Mouse (Mus musculus) neural tube, embryonic 10.5 days (tissue): ENCODE data around the gene Abcb7.
A peak's percentile ranks its signal among the peaks of the same experiment; 100 is the strongest.
"Not testable (repeated sequence)": the region's sequence is repeated elsewhere in the genome, so short reads cannot be mapped to it uniquely, and the experiment has no call there.

Source experiments
- DNase-seq: peaks from one replicate; pipeline ENCODE4 v3.0.0-alpha.2; 2017; ENCODE audit warnings: low spot score; ENCODE audit errors: extremely low spot score

The Abcb7 gene

DNA sequence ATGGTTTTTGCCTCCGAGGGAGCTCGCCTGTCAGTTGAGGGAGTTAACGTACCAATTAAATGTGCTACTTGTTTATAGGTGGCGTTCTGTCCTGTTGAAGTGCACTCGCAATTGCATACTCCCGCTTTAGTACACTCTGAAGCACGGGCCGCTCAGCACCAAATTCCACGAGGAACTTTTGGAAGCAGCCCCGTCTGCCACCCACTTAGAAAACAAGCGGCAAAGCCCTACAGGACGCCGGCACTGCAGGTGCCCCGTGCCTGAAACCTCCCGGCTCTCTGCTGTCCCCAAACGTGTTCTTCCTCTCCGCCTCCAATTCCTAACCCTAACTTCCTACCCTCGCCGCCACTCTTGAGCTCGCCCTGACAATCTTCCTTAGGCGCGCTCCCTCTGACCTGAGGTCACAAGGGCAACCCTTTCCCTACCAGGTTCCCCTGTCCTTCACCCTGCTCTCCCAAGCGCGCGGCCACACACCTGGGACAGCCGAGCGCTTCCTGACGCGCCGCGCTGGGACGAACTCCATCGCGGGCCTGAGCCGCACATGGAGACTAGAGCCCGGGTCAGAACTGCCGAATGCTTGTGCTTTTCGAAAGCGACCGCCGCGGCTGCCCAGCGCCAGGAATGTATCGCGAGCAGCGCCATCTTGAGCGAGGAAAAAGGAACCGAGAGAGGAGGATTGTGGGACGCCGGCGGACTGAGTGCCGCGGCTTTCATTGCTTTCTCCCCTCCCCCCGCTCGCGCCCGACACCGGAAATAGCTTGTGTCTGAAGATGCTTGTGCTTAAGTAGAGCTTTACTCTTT lies at the start of gene Abcb7:
Gene Abcb7, minus strand, starts transcription at position 674 of the 801 bp plus-strand sequence.
- DNase-seq = peak; percentile 74

DNA sequence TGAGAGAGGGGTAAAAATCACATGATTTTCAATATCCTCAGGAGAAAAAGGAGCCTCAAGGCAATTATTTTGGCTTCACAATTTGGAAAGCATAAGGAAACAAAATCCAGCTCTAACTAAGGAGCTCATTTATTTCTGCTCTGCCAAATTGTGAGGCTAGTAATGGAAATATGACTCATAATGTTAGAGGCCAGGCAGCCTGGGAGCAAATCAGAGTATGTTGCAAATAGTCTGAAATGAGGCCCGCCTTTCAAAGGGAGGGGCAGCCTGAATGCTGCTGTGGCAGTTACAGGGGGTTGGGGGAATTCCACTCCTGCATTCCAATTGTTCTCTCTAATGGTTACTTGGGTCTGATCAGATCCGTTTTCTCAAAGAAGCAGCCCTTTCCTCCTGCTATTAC lies 48.1 kb upstream of the Abcb7 start:
- no peak for DNase-seq

DNA sequence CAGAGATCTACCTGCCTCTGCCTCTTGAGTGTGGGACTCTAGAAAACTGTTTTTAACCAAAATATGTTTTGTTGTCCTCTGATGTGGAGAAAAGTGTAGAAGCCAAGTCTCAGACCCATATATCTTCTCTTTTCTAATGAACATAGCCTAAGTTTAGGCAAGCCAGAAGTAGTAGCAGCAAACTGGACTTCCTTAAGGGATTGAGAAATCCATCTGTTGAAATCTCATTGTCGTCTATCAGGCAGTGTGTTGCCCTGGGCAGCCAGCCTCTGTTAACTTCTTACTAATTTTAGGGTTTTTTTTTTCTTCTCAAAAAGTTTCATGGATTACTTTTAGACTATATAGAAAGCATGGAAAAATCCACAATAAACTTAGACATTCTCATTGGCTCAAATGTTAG lies 38.8 kb upstream of the Abcb7 start:
- DNase-seq = no peak

DNA sequence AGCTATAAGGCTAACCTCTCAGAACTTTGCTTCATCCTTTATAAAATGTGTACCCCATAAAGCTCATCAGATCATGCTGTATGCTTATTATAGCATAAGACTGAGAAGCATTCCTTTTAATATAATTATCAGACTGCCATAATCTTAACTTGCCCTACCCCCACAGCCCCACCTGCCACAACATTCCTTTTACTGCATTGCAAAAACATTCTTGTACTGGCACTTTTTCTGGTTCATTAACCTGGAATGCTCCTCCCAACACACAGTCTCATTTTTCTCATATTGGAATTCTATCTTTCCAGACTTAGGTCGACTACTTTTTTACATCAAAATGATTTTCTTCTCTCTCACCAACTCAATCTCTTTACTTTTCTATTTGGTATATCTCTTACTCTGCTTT lies 19.8 kb upstream of the Abcb7 start:
- DNase-seq = no peak

DNA sequence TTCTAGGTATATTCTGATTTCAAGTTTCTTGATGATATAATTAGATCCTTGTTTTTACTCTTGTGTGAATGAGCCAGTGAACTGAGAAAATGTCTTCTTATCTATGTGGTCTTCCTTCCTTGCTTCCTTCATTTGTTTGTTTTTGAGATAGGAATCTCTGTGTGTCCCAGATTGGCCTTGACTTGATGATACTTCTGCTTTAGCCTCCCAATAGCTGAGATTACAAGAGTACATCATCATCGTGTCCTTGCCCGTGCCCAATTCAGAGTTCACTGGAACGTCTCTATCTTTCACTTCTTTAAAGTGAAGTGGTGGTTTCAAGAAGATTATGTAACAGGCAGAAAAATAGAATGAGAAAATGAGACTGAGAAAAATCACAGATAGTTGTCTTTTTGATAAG lies 14.5 kb upstream of the Abcb7 start:
- DNase-seq = no peak

DNA sequence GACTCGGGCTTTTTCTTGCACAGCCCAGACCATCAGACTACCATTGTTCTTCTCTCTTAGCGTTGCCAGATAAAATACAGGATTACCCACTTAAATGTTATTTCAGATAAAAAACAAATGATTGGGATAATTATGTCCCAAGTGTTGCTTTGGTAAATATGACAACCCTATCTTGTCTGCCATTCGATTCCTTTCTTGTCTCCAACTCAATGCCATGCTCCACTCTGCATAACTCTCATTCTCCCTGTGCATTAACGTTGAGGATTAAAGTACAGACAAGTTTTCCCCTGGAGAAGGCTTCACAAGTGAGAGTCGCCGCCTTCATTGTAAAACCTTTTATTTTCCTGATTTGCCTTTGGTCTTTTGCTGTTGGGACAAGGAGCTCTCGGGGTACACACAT lies 339 bp upstream of the Abcb7 start:
- no peak for DNase-seq

DNA sequence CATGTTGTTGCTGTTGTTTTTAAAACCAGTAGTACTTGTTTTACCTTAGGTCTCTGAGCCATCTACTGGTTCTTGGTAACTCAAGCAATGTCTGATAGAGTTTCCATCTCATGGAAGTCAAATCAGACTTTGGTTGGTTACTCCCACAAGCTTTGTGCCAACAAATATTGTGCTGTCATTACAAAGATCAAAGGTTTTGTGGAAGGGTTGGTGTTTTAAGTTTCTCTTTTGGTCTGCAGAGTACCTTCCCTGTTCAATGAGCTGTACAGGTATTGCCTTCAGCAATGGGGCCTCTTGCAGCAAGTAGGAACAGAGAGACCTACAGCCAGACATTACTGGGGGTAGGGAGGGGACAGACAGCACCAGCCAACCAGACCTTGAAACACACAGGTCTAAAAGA lies 5.5 kb downstream of the Abcb7 start:
- DNase-seq = no peak

DNA sequence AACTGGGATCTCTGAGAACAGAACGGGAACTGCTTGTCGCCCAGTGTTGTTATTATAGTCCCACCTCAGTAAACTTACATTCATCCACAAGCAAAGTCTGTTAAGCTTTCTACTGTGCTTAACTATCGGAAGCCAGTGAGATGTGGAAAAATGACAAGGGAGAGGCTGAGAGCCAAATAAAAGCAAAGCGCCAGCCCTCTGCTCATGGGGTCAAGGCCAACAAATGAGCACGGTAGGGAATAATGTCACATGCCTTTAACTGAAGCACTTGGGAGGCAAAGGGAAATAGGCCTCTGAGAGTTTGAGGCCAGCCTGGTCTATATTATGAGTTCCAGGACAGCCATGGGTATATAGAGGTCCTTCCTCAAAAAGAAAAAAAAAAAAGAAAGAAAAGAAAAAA lies 11.2 kb downstream of the Abcb7 start:
- DNase-seq = no peak

DNA sequence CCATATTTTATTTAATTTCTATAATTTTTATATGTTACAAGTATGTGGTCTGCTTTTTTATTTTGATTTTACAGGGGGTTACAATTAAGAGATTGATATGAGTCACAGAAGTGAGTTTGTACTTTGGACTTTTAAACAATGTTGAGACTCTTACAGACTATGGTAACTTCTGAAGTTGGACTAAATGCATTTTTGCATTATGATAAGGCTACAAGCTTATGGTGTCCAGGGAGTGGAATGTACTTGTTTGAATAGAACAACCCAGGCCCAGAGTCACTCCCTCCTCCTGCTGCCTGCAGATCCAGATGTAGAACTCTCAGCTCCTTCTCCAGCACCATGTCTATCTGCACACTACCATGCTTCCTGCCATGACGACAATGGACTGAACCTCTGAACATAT lies 12.5 kb downstream of the Abcb7 start:
- no peak for DNase-seq

DNA sequence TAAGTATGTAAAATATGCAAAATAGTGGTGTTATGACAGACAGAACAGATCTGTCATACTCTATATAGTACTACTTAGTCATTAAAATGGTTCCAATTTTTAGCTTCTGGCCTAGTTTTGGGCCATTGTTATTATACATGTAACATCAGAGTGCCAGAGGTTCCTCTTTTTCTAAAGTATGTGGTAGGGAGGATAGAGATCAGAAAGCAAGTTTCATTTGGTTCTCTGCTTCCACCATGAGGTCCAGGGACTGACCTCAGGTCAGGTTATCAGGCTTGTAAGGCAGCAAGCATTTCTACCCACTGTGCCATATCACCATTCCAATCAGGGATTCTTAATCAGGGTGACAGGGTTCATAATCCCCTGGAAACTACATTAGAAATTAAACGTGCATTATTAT lies 16.1 kb downstream of the Abcb7 start:
- DNase-seq = no peak

DNA sequence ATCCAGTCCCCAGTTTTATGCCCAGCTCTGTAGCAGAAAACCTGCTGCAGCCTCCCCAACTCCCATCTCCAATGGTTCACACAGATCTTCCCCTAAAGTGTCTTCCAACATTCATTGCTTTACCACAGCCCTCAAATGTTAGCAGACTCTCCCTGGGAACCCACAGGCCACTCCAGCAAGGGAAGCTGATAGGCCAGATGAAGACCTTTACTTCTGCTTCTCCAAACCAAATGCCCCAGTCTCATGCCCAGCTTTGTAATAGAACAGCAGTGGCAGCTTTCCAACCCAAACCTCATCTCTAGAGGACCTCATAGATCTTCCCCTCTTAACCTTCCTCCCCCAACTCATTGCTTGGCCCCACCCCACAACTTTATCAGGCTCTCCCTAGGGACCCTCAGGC lies 54.0 kb downstream of the Abcb7 start:
- no peak for DNase-seq

DNA sequence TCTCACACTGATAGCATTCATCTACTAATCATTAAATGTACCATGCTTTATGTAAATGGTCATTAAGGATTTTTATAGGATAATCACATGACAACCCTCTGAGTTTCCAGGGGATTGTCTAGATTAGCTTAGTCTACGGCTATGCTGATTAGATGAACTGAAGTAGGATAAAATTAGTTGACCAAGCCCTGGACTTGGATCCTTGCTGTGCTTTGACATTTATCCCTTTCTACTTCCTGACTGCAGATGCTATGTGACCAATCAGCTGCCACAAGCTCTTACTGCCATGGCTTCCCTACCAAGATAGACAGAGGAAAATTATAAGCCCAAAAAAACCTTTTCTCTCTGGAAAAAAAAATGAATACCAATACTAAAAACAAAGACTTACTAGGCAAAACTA lies 57.8 kb downstream of the Abcb7 start:
- no peak for DNase-seq

DNA sequence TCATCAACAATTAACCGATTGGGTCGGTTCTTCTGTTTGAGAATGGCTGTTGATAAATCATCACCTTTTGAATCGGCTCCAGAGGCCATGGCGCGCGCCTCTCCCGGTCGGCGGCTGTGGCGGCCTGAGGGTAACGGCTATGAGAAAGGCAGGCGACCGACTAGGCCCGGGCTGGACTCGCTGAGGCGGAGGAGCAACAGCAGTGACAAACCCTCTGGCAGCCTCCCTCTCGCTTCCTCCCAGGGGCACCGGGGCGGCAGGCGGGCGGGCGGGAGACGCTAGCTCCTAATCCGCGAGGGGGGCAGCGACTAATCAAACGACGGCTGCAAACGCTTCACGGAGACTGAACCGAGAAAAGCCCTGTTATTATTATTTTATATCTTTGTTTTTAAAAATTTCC lies 65.5 kb downstream of the Abcb7 start:
- not testable (repeated sequence) for DNase-seq

DNA sequence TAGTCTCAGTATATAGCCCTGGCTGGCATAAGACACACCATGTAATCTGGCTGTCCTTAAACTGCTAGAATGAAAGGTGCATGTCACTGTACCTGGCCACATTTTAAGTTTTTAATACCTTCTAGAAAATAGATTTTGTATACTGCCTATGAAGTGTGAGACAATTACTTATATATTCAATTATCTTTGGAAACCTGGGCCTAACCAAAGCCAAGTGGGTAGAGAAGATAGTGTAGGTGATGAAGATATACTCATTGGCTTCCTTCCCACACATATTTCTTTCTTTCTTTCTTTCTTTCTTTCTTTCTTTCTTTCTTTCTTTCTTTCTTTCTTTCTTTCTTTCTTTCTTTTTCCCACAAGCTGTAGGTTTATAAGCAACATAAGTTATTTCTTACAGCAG lies 121.9 kb downstream of the Abcb7 start:
- no peak for DNase-seq

DNA sequence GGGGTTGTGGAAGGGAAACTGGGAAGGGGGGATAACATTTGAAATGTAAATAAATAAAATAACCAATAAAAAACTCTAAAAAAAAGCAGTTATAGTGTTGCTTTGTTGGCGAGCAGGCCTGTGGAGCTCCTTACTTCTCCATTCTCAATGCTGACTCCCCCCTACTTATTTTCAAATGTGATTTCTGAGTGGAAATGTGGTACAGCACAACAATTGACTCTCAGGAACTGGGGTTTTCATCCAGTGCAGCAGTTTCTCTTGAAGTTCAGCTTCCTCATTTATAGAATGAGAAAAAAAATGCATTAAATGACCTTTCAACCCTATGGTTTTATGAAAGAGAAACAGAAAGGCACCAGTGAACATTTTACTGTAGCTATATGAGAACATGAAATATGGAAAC lies 133.8 kb downstream of the Abcb7 start:
- no peak for DNase-seq

DNA sequence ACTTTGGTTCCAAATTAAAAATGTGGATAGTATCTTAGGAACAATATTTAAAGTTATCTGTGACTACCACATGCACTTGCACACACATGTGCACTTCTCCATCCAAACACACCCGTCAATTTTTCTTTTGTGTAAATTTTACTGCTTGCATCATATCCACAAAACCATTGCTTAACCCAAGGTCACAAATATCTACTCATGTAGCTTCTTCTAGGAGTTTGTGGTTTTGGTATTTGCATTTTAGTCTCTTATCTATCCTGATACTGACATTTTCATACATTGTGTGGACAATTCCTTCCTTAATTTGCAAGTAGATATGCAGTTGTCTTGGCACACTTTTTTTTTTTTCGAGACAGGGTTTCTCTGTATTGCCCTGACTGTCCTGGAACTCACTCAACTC lies 149.3 kb downstream of the Abcb7 start:
- no peak for DNase-seq

DNA sequence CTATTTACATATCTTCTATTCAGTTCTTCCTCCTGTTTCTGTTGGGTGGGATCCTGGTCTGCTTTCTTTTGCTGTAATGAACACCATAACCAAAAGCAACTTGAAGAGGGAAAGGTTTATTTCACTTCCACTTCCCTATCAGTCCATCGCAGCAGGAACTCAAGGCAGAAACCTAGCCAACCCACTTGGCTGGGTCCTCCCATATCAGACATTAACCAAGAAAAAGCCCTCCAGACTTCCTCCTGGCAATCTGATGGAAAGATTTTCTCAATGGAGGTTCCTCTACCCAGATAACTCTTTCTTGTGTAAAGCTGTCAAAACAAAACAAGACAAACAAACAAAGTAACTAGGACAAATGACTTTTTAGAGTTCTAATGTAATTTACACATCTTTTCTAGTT lies 151.2 kb downstream of the Abcb7 start:
- DNase-seq = no peak

DNA sequence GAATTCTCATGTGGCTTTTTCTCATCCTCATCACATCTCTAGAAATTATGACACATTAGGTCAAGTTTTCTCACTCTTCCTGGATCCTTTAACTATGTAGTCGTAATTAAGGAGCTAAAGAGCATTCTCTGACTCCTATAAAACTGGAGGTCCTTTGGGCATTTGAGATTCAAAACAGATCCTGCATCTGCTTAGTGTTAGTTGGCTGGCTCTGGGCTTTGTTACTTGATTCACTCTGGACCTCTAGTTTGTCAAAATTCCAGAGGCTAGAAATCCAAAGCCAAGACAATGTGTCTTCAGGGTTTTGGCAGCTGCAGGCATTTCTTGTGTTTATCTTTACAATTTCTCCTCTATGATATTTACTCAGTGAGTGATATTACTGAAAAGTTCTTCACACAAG lies 157.1 kb downstream of the Abcb7 start:
- DNase-seq = no peak
